Mouse (Mus musculus): ENCODE measurements around the gene S100a10.

DNA sequence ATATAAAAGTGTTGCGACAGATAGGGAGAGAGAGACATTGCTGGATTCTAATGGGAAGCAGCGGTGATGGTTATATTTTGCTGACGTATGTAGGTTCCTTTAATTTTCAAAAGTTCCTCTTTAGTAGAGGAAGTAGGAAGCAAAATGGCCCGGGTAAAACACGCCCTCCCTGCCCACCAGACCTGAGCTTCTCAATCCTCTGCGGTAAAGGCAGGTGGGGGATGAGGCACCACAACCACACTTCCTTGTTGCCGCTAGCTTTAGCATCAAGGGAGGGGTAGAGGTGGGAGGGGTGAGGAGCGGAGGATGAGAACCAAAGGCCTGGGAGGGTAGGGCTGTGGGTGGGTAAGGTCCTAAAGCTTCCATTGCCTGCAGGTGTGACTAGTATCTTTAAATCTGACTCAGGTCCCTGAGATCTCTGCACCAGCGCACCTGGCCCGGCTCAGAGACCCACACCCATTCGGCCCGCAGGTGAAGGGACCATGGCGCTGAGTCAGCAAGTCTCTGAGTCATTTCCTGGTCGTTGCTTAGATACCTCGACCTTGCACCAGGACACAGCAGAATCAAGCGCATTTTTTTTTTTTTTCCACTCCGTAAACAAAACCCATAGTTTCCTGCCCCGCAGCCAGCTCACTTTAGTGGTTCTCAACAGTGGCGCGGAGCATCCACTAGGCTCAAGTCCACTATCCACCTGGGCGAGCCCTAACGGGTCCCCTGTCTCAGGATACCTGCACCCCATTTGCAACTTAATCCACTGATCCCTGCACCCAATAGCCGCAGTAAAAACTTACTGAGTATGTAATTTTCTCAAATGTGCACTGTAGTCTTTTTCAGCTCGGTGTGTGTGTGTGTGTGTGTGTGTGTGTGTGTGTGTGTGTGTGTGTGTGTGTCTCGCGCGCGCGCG, 48.7 kb upstream of the S100a10 start:
- TF ChIP-seq CTCF (conservative IDR thresholded peaks at IDR 0.05; ENCODE audit: insufficient read depth, insufficient read length, low read depth, low read length) (no peak), POLR2A (IDR thresholded peaks at IDR 0.05; ENCODE audit: low read depth, low read length) (no peak)
